Mouse (Mus musculus): ENCODE measurements around the gene Cd8b1. TPM values are rescaled to one million over a fixed set of nuclear protein-coding genes. Genes with fewer than 3 reads are reported as not detected.

Gene Cd8b1
- polyA plus RNA-seq, 1 experiment from 2014 or later, result 0.12 TPM

DNA sequence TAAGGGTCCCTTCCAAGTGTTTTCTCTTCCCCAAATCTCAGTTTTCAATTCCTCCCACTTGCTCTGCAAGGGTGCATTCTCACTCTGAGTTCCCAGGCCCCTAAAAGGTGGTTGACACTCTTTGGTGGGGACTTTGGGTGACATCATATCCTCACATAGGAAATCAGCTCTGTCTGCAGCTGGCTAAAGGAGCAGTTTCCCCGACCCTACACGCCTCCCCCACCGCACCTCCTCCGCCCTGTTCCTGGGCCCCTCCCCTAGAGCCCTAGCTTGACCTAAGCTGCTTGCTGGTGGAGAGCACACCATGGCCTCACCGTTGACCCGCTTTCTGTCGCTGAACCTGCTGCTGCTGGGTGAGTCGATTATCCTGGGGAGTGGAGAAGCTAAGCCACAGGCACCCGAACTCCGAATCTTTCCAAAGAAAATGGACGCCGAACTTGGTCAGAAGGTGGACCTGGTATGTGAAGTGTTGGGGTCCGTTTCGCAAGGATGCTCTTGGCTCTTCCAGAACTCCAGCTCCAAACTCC lies 50.7 kb downstream of the Cd8b1 start, which contains the start of gene Cd8a:
Gene Cd8a (plus strand): TSS at position 179 of the 527 bp plus-strand sequence.
- no peaks in the 10 kb centered on the region for H3K36me3 ChIP-seq
- no peaks in the 10 kb centered on the region for H3K27me3 ChIP-seq (replicated peaks)
- no peak for ATAC-seq (ENCODE audit: extremely low read depth, insufficient number of reproducible peaks, low FRiP score, low TSS enrichment)
- no peak within 1 kb of the TSS for H3K27ac ChIP-seq (replicated peaks)
- no peaks in the 10 kb centered on the region for H3K9me3 ChIP-seq
- H3K4me1 ChIP-seq, result no peaks in the 10 kb centered on the region
- no peak within 1 kb of the TSS for H3K4me2 ChIP-seq
- WGBS, result 61% methylated on average over 14 of the region's 14 CpGs
- H3K9ac ChIP-seq, result no peak within 1 kb of the TSS
- no peak within 1 kb of the TSS for H3K4me3 ChIP-seq

DNA sequence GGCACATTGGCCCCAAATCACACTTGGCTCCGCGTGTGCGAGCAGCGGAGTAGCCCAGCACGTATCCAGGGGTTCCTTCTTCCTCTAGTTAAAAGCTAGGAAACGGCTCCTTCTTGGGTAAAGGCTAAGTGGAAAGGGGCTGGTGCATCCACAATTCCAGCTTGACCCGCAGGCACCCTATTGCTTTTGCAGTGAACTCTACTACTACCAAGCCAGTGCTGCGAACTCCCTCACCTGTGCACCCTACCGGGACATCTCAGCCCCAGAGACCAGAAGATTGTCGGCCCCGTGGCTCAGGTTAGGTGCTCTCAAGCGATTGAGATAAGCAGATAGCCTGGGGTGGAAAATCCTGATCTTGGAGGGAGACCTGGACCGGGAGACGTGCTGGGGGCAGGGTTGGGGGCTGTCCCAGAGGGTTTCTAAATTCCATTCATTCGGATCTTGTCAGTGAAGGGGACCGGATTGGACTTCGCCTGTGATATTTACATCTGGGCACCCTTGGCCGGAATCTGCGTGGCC lies 51.8 kb downstream of the Cd8b1 start:
- 69% methylated on average over 19 of the region's 19 CpGs for WGBS

DNA sequence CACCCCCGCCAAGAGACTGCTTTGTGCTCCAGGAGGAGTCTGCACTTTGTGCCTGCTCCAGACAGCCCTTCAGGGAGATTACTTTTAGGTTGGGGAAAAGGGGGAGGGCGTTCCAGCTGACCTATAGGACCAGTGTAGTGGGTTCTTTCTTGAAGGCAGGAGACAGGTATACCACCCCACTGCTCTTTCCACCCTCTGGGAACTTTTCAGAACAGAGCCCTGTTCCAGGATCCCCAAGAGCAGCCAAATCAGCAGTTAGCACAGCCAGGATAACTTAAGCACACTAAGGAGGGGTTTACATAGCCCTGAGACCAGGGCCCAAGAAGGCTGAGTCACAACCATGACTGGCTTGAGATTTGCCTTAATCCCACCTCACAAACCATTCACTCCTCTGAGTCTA lies 52.3 kb downstream of the Cd8b1 start:
- Histone ChIP-seq H3K4me3 (no peak overlapping the region), H3K4me1 (no peaks in the 10 kb centered on the region), H3K9me3 (no peaks in the 10 kb centered on the region), H3K4me2 (no peak overlapping the region), H3K9ac (no peak overlapping the region), H3K27me3 (replicated peaks) (no peaks in the 10 kb centered on the region), H3K27ac (replicated peaks) (no peak overlapping the region), H3K36me3 (no peaks in the 10 kb centered on the region)
- WGBS, result 70% methylated on average over 2 of the region's 2 CpGs
- ATAC-seq (ENCODE audit: extremely low read depth, insufficient number of reproducible peaks, low FRiP score, low TSS enrichment), result no peak

More for the DNA sequence above, 51.8 kb downstream of the Cd8b1 start:
- Histone ChIP-seq H3K4me1 (no peaks in the 10 kb centered on the region), H3K36me3 (no peaks in the 10 kb centered on the region), H3K27me3 (replicated peaks) (no peaks in the 10 kb centered on the region), H3K4me2 (no peak overlapping the region), H3K27ac (replicated peaks) (no peak overlapping the region), H3K4me3 (no peak overlapping the region), H3K9me3 (no peaks in the 10 kb centered on the region), H3K9ac (no peak overlapping the region)
- no peak for ATAC-seq (ENCODE audit: extremely low read depth, insufficient number of reproducible peaks, low FRiP score, low TSS enrichment)

DNA sequence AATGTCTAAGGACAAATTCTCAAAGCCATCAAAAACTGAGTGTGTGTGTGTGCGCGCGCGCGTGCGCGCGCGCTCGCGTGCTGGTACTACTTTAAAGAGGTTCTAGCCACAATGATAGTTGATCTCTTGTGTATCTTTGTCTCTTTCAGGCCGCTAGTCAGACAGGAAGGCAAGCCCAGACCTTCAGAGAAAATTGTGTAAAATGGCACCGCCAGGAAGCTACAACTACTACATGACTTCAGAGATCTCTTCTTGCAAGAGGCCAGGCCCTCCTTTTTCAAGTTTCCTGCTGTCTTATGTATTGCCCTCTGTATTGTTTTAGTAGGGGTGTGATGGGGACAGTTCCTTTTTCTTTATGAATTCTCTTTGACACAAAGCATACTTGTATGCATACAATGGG lies 54.1 kb downstream of the Cd8b1 start:
- WGBS, result 88% methylated on average over 13 of the region's 13 CpGs
- no peak for ATAC-seq (ENCODE audit: extremely low read depth, insufficient number of reproducible peaks, low FRiP score, low TSS enrichment)
- H3K9ac ChIP-seq, result no peak overlapping the region
- H3K4me3 ChIP-seq, result no peak overlapping the region
- H3K27ac ChIP-seq (replicated peaks), result no peak overlapping the region
- H3K36me3 ChIP-seq, result no peaks in the 10 kb centered on the region
- no peaks in the 10 kb centered on the region for H3K27me3 ChIP-seq (replicated peaks)
- no peak overlapping the region for H3K4me2 ChIP-seq
- H3K4me1 ChIP-seq, result no peaks in the 10 kb centered on the region
- H3K9me3 ChIP-seq, result no peaks in the 10 kb centered on the region

GRCm38 (mm10) chr6:71381654-71382053 lies 59.1 kb downstream of the Cd8b1 start:
- Histone ChIP-seq H3K9ac (no peak overlapping the region), H3K27ac (replicated peaks) (no peak overlapping the region), H3K4me3 (no peak overlapping the region), H3K4me1 (no peaks in the 10 kb centered on the region), H3K9me3 (no peaks in the 10 kb centered on the region), H3K27me3 (replicated peaks) (no peaks in the 10 kb centered on the region), H3K36me3 (no peaks in the 10 kb centered on the region), H3K4me2 (no peak overlapping the region)
- WGBS, result 86% methylated on average over 5 of the region's 5 CpGs
- ATAC-seq (ENCODE audit: extremely low read depth, insufficient number of reproducible peaks, low FRiP score, low TSS enrichment), result no peak

Other genes starting within 250 kb of the Cd8b1 start
- gene Thnsl2, start 178.3 kb upstream of the Cd8b1 start, polyA plus RNA-seq (2015; fragmentation: Nextera tagmentation; extraction: Ambion mirVana), result 4.5 and 4.7 TPM in 2 replicates
- gene Fabp1, start 123.0 kb upstream of the Cd8b1 start, polyA plus RNA-seq (2015; fragmentation: Nextera tagmentation; extraction: Ambion mirVana), result 0.48 and 5.6 TPM in 2 replicates
- gene Krcc1, start 51.1 kb upstream of the Cd8b1 start, polyA plus RNA-seq (2015; fragmentation: Nextera tagmentation; extraction: Ambion mirVana), result 48.5 and 57.4 TPM in 2 replicates
- 90.5 and 93.4 TPM in 2 replicates for gene Smyd1, start 555 bp upstream of the Cd8b1 start, polyA plus RNA-seq (2015; fragmentation: Nextera tagmentation; extraction: Ambion mirVana)
- gene Cd8a, start 50.6 kb downstream of the Cd8b1 start, polyA plus RNA-seq (2015; fragmentation: Nextera tagmentation; extraction: Ambion mirVana), result not detected in 2 replicates
- gene Rmnd5a, start 117.8 kb downstream of the Cd8b1 start, polyA plus RNA-seq (2015; fragmentation: Nextera tagmentation; extraction: Ambion mirVana), result 6.4 and 7.5 TPM in 2 replicates
- 10.8 and 13.4 TPM in 2 replicates for gene Rnf103, start 171.1 kb downstream of the Cd8b1 start, polyA plus RNA-seq (2015; fragmentation: Nextera tagmentation; extraction: Ambion mirVana)
- gene Chmp3, start 221.0 kb downstream of the Cd8b1 start, polyA plus RNA-seq (2015; fragmentation: Nextera tagmentation; extraction: Ambion mirVana), result 58.1 and 61.6 TPM in 2 replicates